Mouse (Mus musculus): ENCODE data around the gene Vmn2r9.
"Not testable (repeated sequence)": the region's sequence is repeated elsewhere in the genome, so short reads cannot be mapped to it uniquely, and the experiment has no call there.

Gene Vmn2r9

GRCm38 (mm10) chr5:108852501-108852900 is at the start of gene Vmn2r9:
TSS of gene Vmn2r9 (minus strand) at chr5:108852601.
- not testable (repeated sequence) for DNase-seq (ENCODE audit: low read depth)

- peak; percentile 2 for DNase-seq (ENCODE audit: low read depth)
Measured at GRCm38 (mm10) chr5:108866746-108867145, 14.3 kb upstream of the Vmn2r9 start.

DNA sequence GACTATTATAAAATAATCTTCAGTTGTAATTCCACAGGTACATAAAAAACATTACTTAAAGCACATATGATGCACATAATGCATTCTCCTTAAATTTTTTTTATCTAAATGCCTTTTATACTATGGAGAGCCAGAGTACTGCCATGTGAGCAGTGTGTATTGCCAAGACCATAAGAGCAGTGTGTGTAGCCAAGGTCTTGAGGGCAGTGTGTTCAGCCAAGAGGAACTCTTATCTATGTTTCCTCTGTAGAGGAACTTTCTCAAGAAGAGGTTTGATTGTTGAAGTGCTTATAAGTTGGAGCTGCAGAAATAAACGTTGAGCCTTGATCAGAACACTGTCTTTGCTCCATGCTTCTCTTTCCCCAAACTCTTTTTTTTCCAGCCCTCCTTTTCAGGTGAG is 2.9 kb downstream of the Vmn2r9 start:
- DNase-seq (ENCODE audit: low read depth), result no peak

- DNase-seq (ENCODE audit: low read depth), result no peak
Measured at GRCm38 (mm10) chr5:108836156-108836555, 16.2 kb downstream of the Vmn2r9 start.

DNA sequence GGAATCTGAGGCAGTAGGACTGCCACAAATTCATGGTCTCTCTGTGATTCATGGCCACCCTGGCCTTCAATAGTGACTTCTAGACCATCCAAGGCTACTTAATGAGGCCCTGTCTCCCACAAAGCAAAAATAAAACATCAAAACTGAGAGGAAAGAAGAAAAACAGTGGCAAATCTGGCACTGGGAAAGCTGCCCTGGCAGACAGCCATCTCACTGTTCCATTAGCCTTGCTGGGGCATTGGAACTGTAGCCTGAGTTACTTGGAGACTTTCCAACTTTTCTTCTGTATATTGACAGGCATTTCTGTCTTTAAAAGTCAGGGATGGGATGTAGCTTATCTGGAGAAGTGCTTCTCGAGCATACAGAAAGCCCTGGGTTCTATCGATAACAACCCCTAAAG is 29.1 kb downstream of the Vmn2r9 start:
- no peak for DNase-seq (ENCODE audit: low read depth)

- not testable (repeated sequence) for DNase-seq (ENCODE audit: low read depth)
Measured at GRCm38 (mm10) chr5:108808750-108809149, 43.7 kb downstream of the Vmn2r9 start, which contains the start of gene Vmn2r8. TSS of gene Vmn2r8 (minus strand) at chr5:108808850.

DNA sequence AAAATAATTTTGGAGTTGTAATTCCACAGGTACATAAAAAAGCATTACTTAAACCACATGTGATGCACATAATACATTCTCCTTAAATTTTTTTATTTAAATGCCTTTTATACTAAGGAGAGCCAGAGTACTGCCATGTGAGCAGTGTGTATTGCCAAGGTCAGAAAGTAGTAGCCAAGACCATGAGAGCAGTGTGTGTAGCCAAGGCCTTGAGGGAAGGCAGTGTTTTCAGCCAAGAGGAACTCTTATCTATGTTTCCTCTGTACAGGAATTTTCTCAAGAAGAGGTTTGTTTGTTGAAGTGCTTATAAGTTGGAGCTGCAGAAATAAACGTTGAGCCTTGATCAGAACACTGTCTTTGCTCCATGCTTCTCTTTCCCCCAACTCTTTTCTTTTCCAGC is 48.8 kb downstream of the Vmn2r9 start:
- DNase-seq (ENCODE audit: low read depth), result no peak

DNA sequence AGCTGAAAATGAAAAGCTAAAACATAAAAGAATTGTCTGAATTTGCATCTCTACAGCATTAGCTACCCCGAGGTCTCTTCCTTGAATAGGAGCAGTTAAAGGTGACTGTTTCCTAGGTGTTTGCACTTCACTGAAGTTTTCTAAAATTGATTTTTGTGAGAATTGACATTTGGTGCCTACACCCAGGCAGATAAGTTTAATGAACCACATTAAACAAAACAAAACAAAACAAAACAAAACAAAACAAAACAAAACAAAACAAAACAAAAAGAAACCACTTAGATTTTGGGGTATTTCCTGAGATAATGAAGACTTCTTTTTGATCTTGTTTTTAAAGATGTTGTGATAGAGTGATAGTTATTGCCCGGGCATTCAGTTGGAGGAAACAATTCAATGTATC is 57.1 kb downstream of the Vmn2r9 start, which contains the start of gene Tmed11:
Gene Tmed11, minus strand, starts transcription at position 101 of the 400 bp plus-strand sequence.
- not testable (repeated sequence) for DNase-seq (ENCODE audit: low read depth)

- not testable (repeated sequence) for DNase-seq (ENCODE audit: low read depth)
Measured at GRCm38 (mm10) chr5:108790385-108790784, 62.0 kb downstream of the Vmn2r9 start.

All from naive thymus-derived CD4-positive, alpha-beta T cell, adult 2 months (primary cell).